Mouse (Mus musculus): ENCODE results near the gene Chrng. TPM values are rescaled to one million over a fixed set of nuclear protein-coding genes. Genes with fewer than 3 reads are reported as not detected.

The Chrng gene
- total RNA-seq (2017): not detected in 3 replicates

GRCm38 (mm10) chr1:87204465-87204864 lies at the start of gene Chrng:
Chrng (plus strand) TSS chr1:87204657.
- ATAC-seq (replicated peaks; ENCODE audit: insufficient number of reproducible peaks, low FRiP score, low TSS enrichment, poor library complexity, severe bottlenecking): no peak

DNA sequence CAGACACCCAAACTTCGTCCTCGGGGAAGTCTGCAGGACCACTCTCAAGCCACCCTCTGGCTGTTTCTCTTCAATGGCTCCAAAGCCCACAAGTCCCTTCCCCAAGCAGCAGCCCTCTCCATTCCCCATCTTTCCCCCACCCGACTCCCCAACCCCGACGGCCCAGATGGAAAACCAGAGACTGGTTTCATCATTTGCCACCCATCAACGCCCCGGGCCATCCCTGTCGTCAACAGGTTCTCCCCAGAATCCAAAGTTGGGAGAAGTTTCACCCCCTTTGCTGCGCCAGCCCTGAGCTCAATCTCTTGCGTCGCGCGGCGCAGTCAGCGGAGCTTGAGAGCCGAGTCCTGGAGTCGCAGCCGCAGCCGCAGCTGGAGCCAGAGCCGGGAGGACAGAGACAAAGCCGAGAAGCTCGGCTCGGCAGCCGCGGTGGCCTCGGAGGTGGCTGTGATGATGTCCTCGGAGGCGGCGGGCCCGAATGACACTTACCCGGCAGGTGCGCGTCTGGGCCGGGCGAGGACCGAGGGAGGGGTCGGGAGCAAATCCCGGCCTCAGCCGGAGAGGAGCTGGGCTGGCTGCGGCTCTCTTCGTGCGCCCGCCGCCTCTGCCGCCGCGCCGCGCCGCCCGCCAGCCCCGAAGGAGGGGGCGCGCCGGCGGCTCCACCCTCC lies 48.8 kb upstream of the Chrng start:
- ATAC-seq (replicated peaks; ENCODE audit: insufficient number of reproducible peaks, low FRiP score, low TSS enrichment, poor library complexity, severe bottlenecking): no peak

GRCm38 (mm10) chr1:87156199-87156587 lies 48.3 kb upstream of the Chrng start, which contains the start of gene Ecel1:
Ecel1 (minus strand) TSS chr1:87156521.
- ATAC-seq (replicated peaks; ENCODE audit: insufficient number of reproducible peaks, low FRiP score, low TSS enrichment, poor library complexity, severe bottlenecking): no peak

- ATAC-seq (replicated peaks; ENCODE audit: insufficient number of reproducible peaks, low FRiP score, low TSS enrichment, poor library complexity, severe bottlenecking): no peak
Measured at GRCm38 (mm10) chr1:87159396-87159795, 45.1 kb upstream of the Chrng start.

DNA sequence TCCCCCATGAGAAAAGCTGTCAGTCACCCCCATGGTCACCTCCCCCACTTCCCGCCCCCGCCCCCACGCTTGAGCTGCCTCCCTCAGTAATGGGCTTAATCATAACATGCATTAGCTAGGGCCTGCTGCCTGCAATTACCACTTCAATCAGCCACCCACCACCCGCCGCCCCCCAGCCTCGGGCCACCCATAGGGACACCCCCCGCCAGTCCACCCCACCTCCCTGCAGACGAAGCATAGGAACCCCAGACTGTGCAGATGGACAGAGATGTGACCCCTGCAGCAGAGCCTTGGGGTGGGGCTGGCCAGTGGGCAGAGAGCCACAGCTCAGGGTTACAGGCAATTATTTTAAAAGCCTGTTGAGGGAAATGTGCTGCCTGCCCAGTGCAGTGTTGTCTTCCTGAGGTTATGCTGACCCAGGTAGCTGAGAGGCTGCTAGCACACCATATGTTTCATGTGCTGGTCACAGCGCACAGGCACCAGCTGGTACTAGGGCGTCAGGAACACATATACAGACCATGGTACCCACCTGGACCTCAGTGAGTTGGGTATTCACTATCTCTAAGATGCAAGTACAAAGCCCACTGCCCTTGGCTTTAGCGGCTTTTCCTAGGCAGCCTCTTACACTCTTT lies 40.2 kb upstream of the Chrng start:
- no peak for ATAC-seq (replicated peaks; ENCODE audit: insufficient number of reproducible peaks, low FRiP score, low TSS enrichment, poor library complexity, severe bottlenecking)

GRCm38 (mm10) chr1:87164796-87165184 lies 39.7 kb upstream of the Chrng start:
- ATAC-seq (replicated peaks; ENCODE audit: insufficient number of reproducible peaks, low FRiP score, low TSS enrichment, poor library complexity, severe bottlenecking): no peak

DNA sequence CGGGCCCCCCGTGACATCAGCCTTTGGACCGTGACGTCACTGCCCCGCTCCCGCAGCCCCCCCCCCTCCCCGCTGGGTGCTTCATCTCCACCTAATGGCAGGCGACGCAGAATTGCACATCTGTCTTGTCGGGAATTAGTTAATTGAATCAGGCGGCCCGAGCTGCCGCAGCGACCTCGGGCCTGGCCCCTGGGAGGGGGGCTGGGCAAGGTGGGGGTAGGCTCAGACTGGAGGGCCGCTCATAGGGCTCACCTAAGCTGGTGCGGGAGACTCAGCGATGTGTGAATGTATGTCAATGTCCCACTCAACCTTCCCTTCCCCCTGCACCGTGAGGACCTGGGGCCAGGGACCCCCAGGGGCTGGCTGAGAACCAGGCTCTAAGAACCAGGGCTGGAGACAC lies 34.0 kb upstream of the Chrng start:
- ATAC-seq (replicated peaks; ENCODE audit: insufficient number of reproducible peaks, low FRiP score, low TSS enrichment, poor library complexity, severe bottlenecking): no peak

DNA sequence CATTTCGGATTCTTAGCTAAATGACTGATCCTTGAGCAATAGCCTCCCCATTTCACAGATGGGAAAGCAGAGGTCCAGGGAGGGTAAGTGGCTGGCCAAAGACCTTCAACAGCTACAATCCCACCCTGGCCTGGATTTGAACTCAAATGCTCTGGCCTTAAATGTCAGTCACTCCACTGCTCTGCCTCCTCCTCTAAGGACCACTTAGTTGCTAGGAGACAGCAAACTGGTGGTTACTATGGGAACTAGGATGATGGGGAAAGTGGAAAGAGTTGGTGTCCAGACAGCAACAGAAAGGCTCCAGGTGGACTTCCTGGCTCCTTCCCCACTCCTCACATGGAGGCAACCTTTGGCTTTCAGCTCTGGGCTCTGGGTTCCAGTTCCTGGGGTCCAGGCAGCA lies 33.1 kb upstream of the Chrng start:
- no peak for ATAC-seq (replicated peaks; ENCODE audit: insufficient number of reproducible peaks, low FRiP score, low TSS enrichment, poor library complexity, severe bottlenecking)

- no peak for ATAC-seq (replicated peaks; ENCODE audit: insufficient number of reproducible peaks, low FRiP score, low TSS enrichment, poor library complexity, severe bottlenecking)
Measured at GRCm38 (mm10) chr1:87172316-87172715, 32.1 kb upstream of the Chrng start.

DNA sequence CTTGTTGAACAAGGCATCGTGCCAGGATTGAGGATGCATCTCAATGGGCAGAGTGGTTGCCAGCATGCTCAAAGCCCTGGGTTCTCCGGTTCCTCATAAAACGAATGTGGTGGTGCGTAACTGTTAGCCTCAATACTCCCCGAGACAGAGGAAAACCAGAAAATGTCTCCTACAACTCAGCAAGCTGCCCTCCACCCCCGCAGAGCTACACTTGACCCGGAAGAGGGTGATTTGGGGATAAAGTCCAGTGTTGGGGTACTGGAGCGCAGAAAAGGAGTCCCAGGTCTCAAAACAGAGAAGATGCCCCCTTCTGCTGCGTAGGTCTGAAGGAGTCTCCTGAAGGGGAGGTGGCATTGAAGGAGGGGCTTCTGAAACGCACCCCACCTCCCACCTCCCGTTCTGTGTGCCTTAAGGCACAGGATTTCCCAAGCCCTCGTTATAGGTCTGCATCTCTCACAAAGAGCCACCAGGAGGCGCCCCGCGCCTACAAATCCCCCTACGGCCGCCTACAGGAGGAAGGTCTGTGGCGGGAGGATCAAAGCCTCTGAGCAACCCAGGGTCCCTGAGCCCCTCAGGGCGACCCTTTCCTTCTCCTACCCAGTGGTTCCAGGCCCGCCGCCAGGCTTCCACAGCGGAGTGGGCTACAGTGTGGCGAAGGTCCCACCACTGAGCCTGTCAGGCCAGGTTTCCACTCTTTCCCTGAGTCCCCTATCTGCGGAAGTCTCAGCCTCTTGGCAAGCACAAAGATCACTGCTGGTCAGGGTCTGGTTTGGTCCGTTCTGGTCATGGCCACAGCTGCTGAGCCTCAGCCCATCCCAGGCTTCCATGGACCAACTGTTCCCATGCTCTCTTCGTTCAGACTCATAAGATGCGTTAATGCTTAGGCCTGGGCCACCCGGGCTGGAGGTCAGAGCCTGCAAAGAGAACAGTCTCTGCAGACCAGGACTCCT lies 30.2 kb upstream of the Chrng start:
- ATAC-seq (replicated peaks; ENCODE audit: insufficient number of reproducible peaks, low FRiP score, low TSS enrichment, poor library complexity, severe bottlenecking): 0 out of 2 replicates have a peak, but pooled peaks have one; percentile 24

DNA sequence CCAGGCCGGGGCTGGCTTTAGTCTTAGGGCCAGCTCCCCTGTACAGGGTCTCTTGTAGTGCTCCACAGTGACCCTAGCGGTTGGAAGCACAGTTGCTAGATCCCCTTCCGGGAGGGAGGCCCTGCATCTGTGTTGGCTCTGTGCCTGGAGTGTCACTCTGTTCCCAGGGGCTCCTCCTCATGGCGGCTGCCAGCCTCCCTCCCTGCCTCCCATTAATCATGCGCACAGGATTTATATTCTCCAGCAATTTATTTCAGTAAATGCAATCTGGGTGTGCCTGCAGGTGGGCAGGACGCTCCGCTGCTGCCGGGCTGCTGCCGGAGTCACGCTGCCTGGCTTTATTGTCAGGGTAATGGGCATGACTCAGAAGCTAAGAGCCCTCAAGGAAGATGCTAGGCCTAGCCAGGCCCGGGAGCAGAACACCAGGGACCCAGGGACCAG lies 28.6 kb upstream of the Chrng start:
- ATAC-seq (replicated peaks; ENCODE audit: insufficient number of reproducible peaks, low FRiP score, low TSS enrichment, poor library complexity, severe bottlenecking): no peak

GRCm38 (mm10) chr1:87180896-87181295 lies 23.6 kb upstream of the Chrng start:
- no peak for ATAC-seq (replicated peaks; ENCODE audit: insufficient number of reproducible peaks, low FRiP score, low TSS enrichment, poor library complexity, severe bottlenecking)

DNA sequence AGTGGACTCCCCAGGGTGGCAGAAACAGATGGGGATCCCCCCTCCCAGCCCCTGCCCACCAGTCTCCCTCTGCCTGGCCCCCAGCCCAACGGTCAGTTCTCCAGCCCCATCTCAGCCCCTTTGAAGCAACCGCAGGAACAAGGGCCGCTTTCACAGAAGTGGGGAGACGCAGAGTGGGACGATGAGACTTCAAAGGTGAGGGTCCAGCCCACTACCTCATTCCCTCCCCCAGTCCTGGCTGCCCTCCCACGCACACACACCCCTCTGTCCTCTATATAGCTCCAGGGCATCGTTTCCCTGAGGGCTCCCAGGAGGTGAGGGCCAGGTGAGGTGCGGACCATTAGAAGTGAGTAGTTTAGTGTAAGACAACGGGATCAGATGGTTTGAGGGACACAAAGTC lies 21.4 kb upstream of the Chrng start, which contains the start of gene Prss56:
Gene Prss56 (plus strand): TSS at position 301 of the 400 bp plus-strand sequence.
- ATAC-seq (replicated peaks; ENCODE audit: insufficient number of reproducible peaks, low FRiP score, low TSS enrichment, poor library complexity, severe bottlenecking): no peak

GRCm38 (mm10) chr1:87183998-87184750 lies 20.3 kb upstream of the Chrng start:
- no peak for ATAC-seq (replicated peaks; ENCODE audit: insufficient number of reproducible peaks, low FRiP score, low TSS enrichment, poor library complexity, severe bottlenecking)

- ATAC-seq (replicated peaks; ENCODE audit: insufficient number of reproducible peaks, low FRiP score, low TSS enrichment, poor library complexity, severe bottlenecking): no peak; the same call in 1 of the 2 replicates
Measured at GRCm38 (mm10) chr1:87184751-87185139, 19.7 kb upstream of the Chrng start.

DNA sequence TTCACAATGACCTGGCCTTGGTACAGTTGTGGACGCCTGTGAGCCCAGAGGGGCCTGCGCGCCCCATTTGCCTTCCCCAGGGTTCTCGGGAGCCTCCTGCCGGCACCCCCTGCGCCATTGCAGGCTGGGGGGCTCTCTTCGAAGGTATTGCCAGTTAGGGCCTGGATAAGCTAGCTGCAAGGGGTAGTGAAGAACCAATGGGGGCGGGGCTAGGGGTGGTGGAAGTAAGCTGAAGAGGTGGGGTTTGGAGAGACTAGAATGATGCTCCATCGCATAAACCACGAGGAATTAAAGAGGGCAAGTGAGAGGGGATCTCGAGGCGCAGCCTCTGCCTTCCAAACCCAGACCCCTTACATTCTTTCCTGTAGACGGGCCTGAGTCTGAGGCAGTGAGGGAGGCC lies 18.9 kb upstream of the Chrng start:
- ATAC-seq (replicated peaks; ENCODE audit: insufficient number of reproducible peaks, low FRiP score, low TSS enrichment, poor library complexity, severe bottlenecking): no peak

DNA sequence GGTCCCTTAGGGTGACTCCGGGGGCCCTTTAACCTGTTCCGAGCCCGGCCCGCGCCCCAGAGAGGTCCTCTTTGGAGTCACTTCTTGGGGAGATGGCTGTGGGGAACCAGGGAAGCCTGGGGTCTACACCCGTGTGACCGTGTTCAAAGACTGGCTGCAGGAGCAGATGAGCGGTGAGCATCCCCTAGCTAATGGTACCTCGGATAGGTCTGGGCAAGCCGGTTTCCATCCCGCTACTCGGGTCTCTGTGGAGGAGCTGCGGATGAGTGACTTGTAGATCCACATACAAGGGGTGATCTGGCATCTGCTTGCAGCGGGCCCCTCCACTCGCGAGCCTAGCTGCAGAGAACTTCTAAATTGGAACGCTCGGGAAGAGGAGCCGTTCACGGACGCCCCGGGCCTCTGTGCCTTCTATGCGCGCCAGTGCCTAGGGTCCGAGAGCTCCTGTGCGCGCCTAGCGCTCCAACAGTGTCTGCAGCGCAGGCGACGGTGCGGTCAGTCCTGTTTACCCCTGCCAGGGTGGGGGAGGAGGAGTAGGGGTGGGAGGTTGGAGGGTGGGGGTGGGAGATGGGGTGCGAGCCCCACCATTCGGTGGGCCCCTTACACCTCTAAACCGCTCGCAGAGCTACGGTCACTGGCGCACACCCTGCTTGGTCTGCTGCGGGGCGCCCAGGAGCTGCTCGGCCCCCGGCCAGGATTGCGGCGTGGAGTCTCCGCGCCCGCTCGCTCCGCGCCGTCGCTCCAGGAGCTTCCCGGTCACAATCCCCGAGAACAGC lies 18.0 kb upstream of the Chrng start:
- no peak for ATAC-seq (replicated peaks; ENCODE audit: insufficient number of reproducible peaks, low FRiP score, low TSS enrichment, poor library complexity, severe bottlenecking)

- ATAC-seq (replicated peaks; ENCODE audit: insufficient number of reproducible peaks, low FRiP score, low TSS enrichment, poor library complexity, severe bottlenecking): no peak
Measured at GRCm38 (mm10) chr1:87187037-87187355, 17.5 kb upstream of the Chrng start.

Data from monocyte, adult 5-6 weeks (primary cell).